Mouse (Mus musculus) intestine, postnatal 0 days (tissue): ENCODE measurements around the gene Nsmf. TPM values are rescaled to one million over a fixed set of nuclear protein-coding genes. Genes with fewer than 3 reads are reported as not detected.

Source experiments
- ATAC-seq: fragments of 200-750 bp; cut with Nextera tagmentation; 2 replicates; pipeline ENCODE4 v1.8.0; 2017; ENCODE audit warnings: mild to moderate bottlenecking, moderate TSS enrichment, moderate library complexity
- H3K27ac ChIP-seq: fragments of 300-500 bp; sonication (generic); 2 replicates; pipeline ENCODE4 v1.5.1; 2014; ENCODE audit warnings: mild to moderate bottlenecking, low read depth, low read length, moderate library complexity
- H3K27me3 ChIP-seq: fragments of 300-500 bp; sonication (generic); replicated peaks from 2 replicates; pipeline ENCODE4 v1.6.1; 2014; ENCODE audit warnings: low read length, mixed read lengths; ENCODE audit not compliant: control insufficient read depth, insufficient read depth
- H3K36me3 ChIP-seq: fragments of 300-500 bp; sonication (generic); 2 replicates; pipeline ENCODE4 v1.6.1; 2014; ENCODE audit warnings: mild to moderate bottlenecking, moderate library complexity; ENCODE audit not compliant: control insufficient read depth, insufficient read depth
- H3K4me1 ChIP-seq: fragments of 300-500 bp; sonication (generic); replicated peaks from 2 replicates; pipeline ENCODE4 v1.6.1; 2014; ENCODE audit warnings: antibody characterized with exemption, low read length, mixed read lengths; ENCODE audit not compliant: control insufficient read depth, insufficient read depth
- H3K4me2 ChIP-seq: fragments of 300-500 bp; sonication (generic); replicated peaks from 2 replicates; pipeline ENCODE4 v1.6.1; 2014; ENCODE audit warnings: low read depth, mild to moderate bottlenecking, moderate library complexity
- H3K4me3 ChIP-seq: fragments of 300-500 bp; sonication (generic); 2 replicates; pipeline ENCODE4 v1.5.1; 2014; ENCODE audit warnings: low read depth, low read length
- H3K9ac ChIP-seq: fragments of 300-500 bp; sonication (generic); 2 replicates; pipeline ENCODE4 v1.6.1; 2014; ENCODE audit warnings: mild to moderate bottlenecking, low read depth, low read length
- H3K9me3 ChIP-seq: fragments of 300-500 bp; sonication (generic); 2 replicates; pipeline ENCODE4 v1.6.1; 2016; ENCODE audit warnings: mixed run types; ENCODE audit not compliant: control insufficient read depth
- CTCF ChIP-seq: sonication (generic); IDR thresholded peaks from 2 replicates; pipeline ENCODE4 v1.5.1; 2016; ENCODE audit warnings: low read depth, mild to moderate bottlenecking, control low read depth, antibody characterized with exemption, moderate library complexity
- WGBS: fragments of 180-500 bp; shearing (Covaris S2); extraction: QIAGEN DNeasy Blood & Tissue Kit; methylation state at CpG from one replicate; pipeline ENCODE4 v1.1.7; 2014; 5-methylcytosine and 5-hydroxymethylcytosine counted together
- polyA plus RNA-seq: library from polyadenylated mRNA; unstranded; fragments of >200 nt; fragmentation: Nextera tagmentation; extraction: Ambion mirVana; gene quantifications from 2 replicates; pipeline ENCODE4 v1.2.1, GENCODE M21; 2015

Nsmf gene
- polyA plus RNA-seq, 1 experiment from 2014 or later, result 17.6 TPM

- WGBS, result 86% methylated on average over 3 of the region's 3 CpGs
- H3K9ac ChIP-seq, result no peak overlapping the region
- H3K9me3 ChIP-seq, result no peaks in the 10 kb centered on the region
Observed at GRCm38 (mm10) chr2:25088636-25089035, 34.5 kb downstream of the Nsmf start.

GRCm38 (mm10) chr2:25094785-25095108 lies 40.6 kb downstream of the Nsmf start:
- ATAC-seq, result peak; percentile 18; the same call in 1 of the 2 replicates
- no peak overlapping the region for H3K9ac ChIP-seq
- H3K27ac ChIP-seq, result peak overlapping the region; percentile 46; the same call in 1 of the 2 replicates

More at GRCm38 (mm10) chr2:25088636-25089035, 34.5 kb downstream of the Nsmf start:
- Histone ChIP-seq H3K27me3 (no peaks in the 10 kb centered on the region), H3K4me1 (no peaks in the 10 kb centered on the region), H3K36me3 (no peaks in the 10 kb centered on the region; the same call in 1 of the 2 replicates), H3K4me3 (no peak overlapping the region), H3K4me2 (no peak overlapping the region), H3K27ac (no peak overlapping the region)
- ATAC-seq, result no peak
- no peak for TF ChIP-seq CTCF

GRCm38 (mm10) chr2:25095109-25095850 lies 41.1 kb downstream of the Nsmf start, which contains the start of gene Noxa1:
TSS of gene Noxa1 (minus strand) at chr2:25095149.
- H3K27me3 ChIP-seq, result no peaks in the 10 kb centered on the region
- TF ChIP-seq CTCF, result peak; percentile 69
- WGBS, result 34% methylated on average over 28 of the region's 28 CpGs
- no peaks in the 10 kb centered on the region for H3K4me1 ChIP-seq
- ATAC-seq, result peak; percentile 83
- H3K36me3 ChIP-seq, result no peaks in the 10 kb centered on the region
- H3K9ac ChIP-seq, result no peak within 1 kb of the TSS
- no peaks in the 10 kb centered on the region for H3K9me3 ChIP-seq
- peak within 1 kb of the TSS; percentile 33 for H3K4me3 ChIP-seq
- H3K27ac ChIP-seq, result peak within 1 kb of the TSS; percentile 46; the same call in 1 of the 2 replicates
- peak within 1 kb of the TSS; percentile 71 for H3K4me2 ChIP-seq

More at GRCm38 (mm10) chr2:25094785-25095108, 40.6 kb downstream of the Nsmf start:
- no peak for TF ChIP-seq CTCF
- Histone ChIP-seq H3K9me3 (no peaks in the 10 kb centered on the region), H3K4me2 (peak overlapping the region; percentile 71), H3K27me3 (no peaks in the 10 kb centered on the region), H3K4me1 (no peaks in the 10 kb centered on the region), H3K36me3 (no peaks in the 10 kb centered on the region), H3K4me3 (peak overlapping the region; percentile 33)
- 39% methylated on average over 17 of the region's 17 CpGs for WGBS

- H3K4me3 ChIP-seq, result no peak overlapping the region
- no peak overlapping the region for H3K9ac ChIP-seq
- no peak overlapping the region for H3K4me2 ChIP-seq
- H3K27me3 ChIP-seq, result no peaks in the 10 kb centered on the region
- 52% methylated on average over 3 of the region's 3 CpGs for WGBS
- H3K36me3 ChIP-seq, result no peaks in the 10 kb centered on the region
- no peak for TF ChIP-seq CTCF
- H3K27ac ChIP-seq, result no peak overlapping the region
- no peak for ATAC-seq
- H3K9me3 ChIP-seq, result no peaks in the 10 kb centered on the region
- no peaks in the 10 kb centered on the region for H3K4me1 ChIP-seq
Observed at GRCm38 (mm10) chr2:25098005-25098615, 44.0 kb downstream of the Nsmf start.

GRCm38 (mm10) chr2:25098956-25099355 lies 44.8 kb downstream of the Nsmf start:
- Histone ChIP-seq H3K4me1 (no peaks in the 10 kb centered on the region), H3K27me3 (no peaks in the 10 kb centered on the region), H3K9me3 (no peaks in the 10 kb centered on the region), H3K9ac (no peak overlapping the region), H3K27ac (no peak overlapping the region), H3K4me2 (no peak overlapping the region), H3K4me3 (no peak overlapping the region), H3K36me3 (no peaks in the 10 kb centered on the region)
- peak; percentile 74 for TF ChIP-seq CTCF
- ATAC-seq, result peak; percentile 21; the same call in 1 of the 2 replicates
- 55% methylated on average over 5 of the region's 5 CpGs for WGBS

GRCm38 (mm10) chr2:25099703-25100102 lies 45.5 kb downstream of the Nsmf start:
- no peak for TF ChIP-seq CTCF
- no peak overlapping the region for H3K4me3 ChIP-seq
- no peaks in the 10 kb centered on the region for H3K27me3 ChIP-seq
- H3K4me1 ChIP-seq, result no peaks in the 10 kb centered on the region
- no peak for ATAC-seq
- 83% methylated on average over 3 of the region's 3 CpGs for WGBS
- no peaks in the 10 kb centered on the region for H3K9me3 ChIP-seq
- H3K27ac ChIP-seq, result no peak overlapping the region
- no peak overlapping the region for H3K4me2 ChIP-seq
- H3K9ac ChIP-seq, result no peak overlapping the region
- H3K36me3 ChIP-seq, result no peaks in the 10 kb centered on the region
